Mouse (Mus musculus) C2C12 (cell line): ENCODE results near the gene Tspan4. TPM values are rescaled to one million over a fixed set of nuclear protein-coding genes. Genes with fewer than 3 reads are reported as not detected.

ENCODE experiments used
- H3K27me3 ChIP-seq: one replicate; pipeline ENCODE4 v1.6.1; 2011; ENCODE audit not compliant: control insufficient read depth, insufficient read depth, insufficient read length
- H3K36me3 ChIP-seq: one replicate; pipeline ENCODE4 v1.6.1; 2011; ENCODE audit not compliant: control insufficient read depth, insufficient read depth
- H3K4me3 ChIP-seq: one replicate; pipeline ENCODE4 v1.5.1; 2011; ENCODE audit warnings: mild to moderate bottlenecking, control low read depth; ENCODE audit not compliant: poor library complexity, insufficient read depth, severe bottlenecking
- H3K79me2 ChIP-seq: one replicate; pipeline ENCODE4 v1.6.1; 2011; ENCODE audit not compliant: control insufficient read depth, insufficient read depth
- H3K79me3 ChIP-seq: one replicate; pipeline ENCODE4 v1.6.1; 2011; ENCODE audit warnings: low read depth, control low read depth
- H3ac ChIP-seq: one replicate; pipeline ENCODE3; 2011; ENCODE audit warnings: low read depth; ENCODE audit not compliant: control insufficient read depth, insufficient read length
- CEBPB ChIP-seq: IDR thresholded peaks from one replicate; pipeline ENCODE4 v1.6.1; 2011; ENCODE audit warnings: low read depth, mild to moderate bottlenecking, control low read depth, moderate library complexity
- CTCF ChIP-seq: IDR thresholded peaks from one replicate; pipeline ENCODE4 v1.5.1; 2011; ENCODE audit not compliant: control insufficient read depth, insufficient read depth, insufficient read length
- FOSL1 ChIP-seq: IDR thresholded peaks from one replicate; pipeline ENCODE4 v1.8.0; 2011; ENCODE audit warnings: mild to moderate bottlenecking, low read length; ENCODE audit not compliant: poor library complexity, insufficient read depth, severe bottlenecking
- MAX ChIP-seq: IDR thresholded peaks from one replicate; pipeline ENCODE4 v1.6.1; 2011; ENCODE audit warnings: mild to moderate bottlenecking, control low read depth
- MYOD1 ChIP-seq: IDR thresholded peaks from one replicate; pipeline ENCODE4 v1.6.1; 2011; ENCODE audit warnings: low read depth; ENCODE audit not compliant: control insufficient read depth, insufficient read length
- MYOG ChIP-seq: IDR thresholded peaks from one replicate; pipeline ENCODE4 v1.6.1; 2011; ENCODE audit not compliant: control insufficient read depth, insufficient read length; ENCODE audit errors: extremely low read depth
- USF1 ChIP-seq: IDR thresholded peaks from one replicate; pipeline ENCODE4 v1.6.1; 2011; ENCODE audit warnings: low read depth, mild to moderate bottlenecking, control low read depth, moderate library complexity
- polyA plus RNA-seq: library from polyadenylated mRNA; unstranded; fragments of >200 nt; fragmentation: generic; extraction: Trizol; gene quantifications from one replicate; pipeline ENCODE4 v1.2.1, GENCODE M21; 2012; ENCODE audit warnings: missing spikeins

Gene Tspan4
- polyA plus RNA-seq, 1 experiment = 278 TPM

DNA sequence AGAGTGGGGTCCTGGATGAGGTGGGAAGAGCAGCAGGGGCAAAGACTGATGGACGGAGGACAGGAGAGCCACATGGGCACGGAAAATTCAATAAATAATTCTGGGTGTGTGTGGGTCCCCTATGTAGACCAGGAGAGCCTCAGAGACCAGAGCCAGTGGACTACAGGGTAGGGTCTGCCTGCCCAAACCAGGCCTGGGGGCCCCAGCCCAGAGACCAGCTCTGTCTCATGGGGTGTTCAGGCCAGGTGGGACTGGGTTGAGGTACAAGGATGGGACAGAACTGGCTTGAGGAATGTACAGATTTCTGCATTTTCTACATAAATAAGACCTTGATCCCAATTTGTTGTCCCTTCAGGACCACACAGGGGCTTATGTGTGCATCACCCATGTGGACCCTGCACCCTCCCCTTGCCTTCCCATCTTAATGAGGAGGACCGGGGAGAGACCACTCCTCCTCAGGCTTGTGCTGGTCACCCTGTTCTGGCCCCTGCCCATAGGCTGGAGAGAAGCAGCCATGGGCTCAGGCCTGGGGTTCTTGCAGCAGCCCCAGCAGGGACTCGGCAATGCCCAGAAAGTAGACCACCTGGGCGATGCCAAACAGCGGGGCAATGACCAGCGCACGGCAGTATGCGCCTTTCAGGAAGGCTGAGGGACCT lies 44.3 kb upstream of the Tspan4 start:
- H3K79me3 ChIP-seq = peaks cover 3% of the 10 kb centered on the region
- H3K4me3 ChIP-seq = no peak overlapping the region
- no peaks in the 10 kb centered on the region for H3K27me3 ChIP-seq
- H3K79me2 ChIP-seq = peaks cover 13% of the 10 kb centered on the region
- peaks cover 5% of the 10 kb centered on the region for H3K36me3 ChIP-seq
- no peak overlapping the region for H3ac ChIP-seq
- TF ChIP-seq MAX (no peak), MYOG (no peak), CTCF (no peak), CEBPB (no peak), USF1 (no peak), MYOD1 (no peak)

DNA sequence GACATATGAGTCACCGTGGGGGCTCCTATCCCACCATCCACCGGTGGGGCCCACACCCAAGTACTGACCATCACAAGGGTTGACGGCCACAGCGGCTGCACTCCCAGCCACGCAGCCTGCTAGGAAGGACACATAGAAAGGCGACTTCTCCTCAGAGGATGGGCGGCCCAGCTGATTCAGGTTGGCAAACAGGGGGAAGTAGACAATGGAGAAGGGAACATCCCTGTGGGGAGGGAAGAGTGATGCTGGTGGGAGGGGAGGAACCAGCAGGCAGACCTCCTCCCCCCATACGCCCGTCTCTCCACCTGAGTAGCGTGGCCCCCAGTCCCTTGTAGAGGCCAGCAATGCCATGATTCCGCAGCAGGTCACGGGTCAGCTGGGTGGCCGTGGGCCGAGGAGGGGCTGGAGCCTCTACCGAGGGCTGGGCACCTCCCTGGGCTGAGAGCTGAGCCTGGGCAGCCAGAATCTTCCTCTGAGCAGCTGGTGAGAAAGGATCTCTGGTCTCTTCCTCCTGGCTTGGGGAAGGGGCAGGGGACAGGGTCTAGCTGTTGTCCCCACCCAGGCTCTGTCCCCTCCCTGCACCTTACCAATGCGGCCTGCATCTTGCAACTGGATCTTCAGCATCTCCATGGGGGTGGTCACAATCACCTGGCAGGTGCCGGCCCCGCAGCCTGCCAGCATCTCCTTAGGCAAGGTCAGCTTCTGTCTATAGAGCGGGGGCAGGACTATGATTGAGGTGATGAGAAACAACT lies 43.4 kb upstream of the Tspan4 start:
- Histone ChIP-seq H3K79me2 (peaks cover 22% of the 10 kb centered on the region), H3K36me3 (peaks cover 5% of the 10 kb centered on the region), H3ac (no peak overlapping the region), H3K27me3 (no peaks in the 10 kb centered on the region), H3K4me3 (no peak overlapping the region), H3K79me3 (peaks cover 7% of the 10 kb centered on the region)
- TF ChIP-seq MAX (no peak), MYOD1 (no peak), CTCF (no peak)

DNA sequence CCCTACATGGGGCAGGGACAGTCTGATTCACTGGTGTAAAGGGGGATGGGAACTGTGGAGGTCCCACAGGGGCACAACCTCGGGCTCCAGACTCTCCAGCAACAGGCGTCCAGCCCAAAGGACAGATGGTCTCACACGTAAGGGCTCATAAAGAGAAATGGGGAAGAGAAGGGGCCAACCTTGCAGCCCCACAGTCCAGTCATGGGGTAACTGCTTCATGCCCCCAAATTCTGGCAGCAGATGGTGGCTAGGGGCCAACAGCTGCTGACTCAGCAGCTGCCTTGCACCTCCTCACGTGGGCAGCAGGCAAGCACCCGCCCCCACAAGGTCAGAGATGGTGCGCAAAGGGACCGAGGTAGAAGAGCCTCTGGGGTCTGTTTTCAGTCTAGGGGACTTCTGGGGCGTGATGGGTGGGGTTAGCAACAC lies 42.8 kb upstream of the Tspan4 start:
- H3K4me3 ChIP-seq = no peak overlapping the region
- no peaks in the 10 kb centered on the region for H3K27me3 ChIP-seq
- peaks cover 28% of the 10 kb centered on the region for H3K79me2 ChIP-seq
- H3ac ChIP-seq = no peak overlapping the region
- H3K79me3 ChIP-seq = peaks cover 7% of the 10 kb centered on the region
- TF ChIP-seq FOSL1 = no peak
- TF ChIP-seq MYOG = no peak
- TF ChIP-seq MYOD1 = no peak
- peaks cover 5% of the 10 kb centered on the region for H3K36me3 ChIP-seq

DNA sequence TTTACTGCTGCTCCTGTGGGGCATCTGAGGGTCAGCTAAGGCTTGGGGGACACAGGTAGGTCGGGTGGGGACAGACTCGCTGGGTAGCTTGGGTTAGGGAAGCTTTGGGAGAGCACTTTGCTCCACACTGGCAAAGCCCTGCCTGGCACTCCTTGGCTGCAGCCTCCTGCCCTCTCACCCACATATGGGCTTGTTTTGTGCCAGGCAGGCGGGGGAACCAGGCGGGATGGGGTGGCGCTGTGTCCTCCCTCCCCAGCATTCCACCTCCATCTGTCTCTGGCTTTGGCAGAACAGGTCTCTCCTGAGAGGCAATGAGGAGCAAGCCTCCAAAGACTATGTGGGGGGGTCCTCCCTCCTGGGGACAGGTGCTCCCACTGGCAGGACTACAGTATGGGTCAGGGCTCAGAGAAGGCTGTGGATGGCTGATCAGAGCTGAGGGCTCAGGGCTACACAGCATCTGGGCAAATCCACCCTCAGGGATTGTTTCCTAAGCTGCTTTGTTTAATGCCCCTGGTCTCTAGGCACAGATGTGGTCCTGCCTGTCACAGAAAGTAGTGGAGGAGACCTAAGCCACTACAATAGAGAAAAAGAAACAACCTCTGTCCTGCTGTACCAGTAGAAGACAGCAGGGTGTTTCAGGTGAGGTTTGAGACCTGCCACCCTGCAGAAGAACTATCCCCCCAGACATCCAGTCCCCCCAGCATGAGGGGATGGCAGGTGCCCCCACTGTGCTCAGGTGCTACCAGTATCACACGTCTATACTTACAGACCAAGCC lies 42.1 kb upstream of the Tspan4 start:
- Histone ChIP-seq H3K27me3 (no peaks in the 10 kb centered on the region), H3K79me3 (peaks cover 7% of the 10 kb centered on the region), H3K36me3 (peaks cover 7% of the 10 kb centered on the region), H3K79me2 (peaks cover 28% of the 10 kb centered on the region), H3ac (no peak overlapping the region), H3K4me3 (no peak overlapping the region)
- TF ChIP-seq MAX = no peak
- TF ChIP-seq MYOD1 = no peak
- TF ChIP-seq FOSL1 = no peak
- TF ChIP-seq USF1 = no peak
- no peak for TF ChIP-seq CTCF
- TF ChIP-seq MYOG = no peak
- no peak for TF ChIP-seq CEBPB

DNA sequence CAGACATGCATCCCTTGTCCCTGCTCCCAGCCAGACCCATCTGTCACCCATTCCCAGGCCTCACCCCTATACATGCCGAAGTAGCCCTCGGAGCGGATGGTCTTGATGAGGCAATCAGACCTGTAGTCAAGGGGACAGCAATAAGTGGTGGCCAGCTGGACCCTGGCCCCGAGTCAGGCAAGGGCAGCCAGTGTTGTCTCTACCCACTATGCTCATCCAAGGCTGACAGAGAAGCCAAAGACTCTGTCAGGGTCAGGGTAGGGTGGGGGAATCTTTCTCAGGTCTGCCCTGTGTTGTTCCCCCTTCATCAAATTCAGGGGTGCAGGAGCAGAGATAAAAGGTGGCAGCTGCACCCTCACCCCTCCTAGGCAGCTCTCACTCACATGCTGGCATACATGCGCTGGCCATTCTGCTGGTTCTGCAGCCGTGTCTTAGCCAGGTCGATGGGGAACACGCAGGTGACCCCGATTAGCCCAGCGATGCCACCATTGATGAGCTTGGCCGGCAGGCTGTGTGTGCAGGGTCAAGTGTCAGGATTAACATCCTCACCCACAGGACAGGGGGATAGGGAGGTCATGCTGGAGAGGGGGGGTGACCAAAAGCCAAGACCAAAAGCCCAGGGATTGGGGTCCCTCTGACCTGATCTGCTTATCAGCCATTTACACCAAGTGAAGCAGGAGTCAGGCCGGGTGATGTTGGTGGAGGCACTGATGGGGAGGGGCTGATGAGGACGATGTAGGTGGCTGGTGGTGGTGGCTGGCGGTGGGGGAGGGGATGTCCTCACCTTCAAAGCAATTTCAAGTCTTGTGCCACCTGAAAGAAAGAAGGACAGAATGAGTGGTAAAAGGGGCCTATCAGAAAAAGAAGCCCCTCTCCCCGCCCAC lies 41.3 kb upstream of the Tspan4 start:
- H3K36me3 ChIP-seq = peaks cover 15% of the 10 kb centered on the region

More for the DNA sequence above, 41.3 kb upstream of the Tspan4 start:
- Histone ChIP-seq H3K79me2 (peaks cover 28% of the 10 kb centered on the region), H3ac (no peak overlapping the region), H3K79me3 (peaks cover 7% of the 10 kb centered on the region), H3K4me3 (no peak overlapping the region), H3K27me3 (no peaks in the 10 kb centered on the region)
- TF ChIP-seq MYOG = no peak
- no peak for TF ChIP-seq MAX
- no peak for TF ChIP-seq FOSL1
- TF ChIP-seq CTCF = no peak
- no peak for TF ChIP-seq USF1
- no peak for TF ChIP-seq MYOD1
- no peak for TF ChIP-seq CEBPB
